Mouse (Mus musculus): ENCODE measurements around the gene Cetn2.

The Cetn2 gene

DNA sequence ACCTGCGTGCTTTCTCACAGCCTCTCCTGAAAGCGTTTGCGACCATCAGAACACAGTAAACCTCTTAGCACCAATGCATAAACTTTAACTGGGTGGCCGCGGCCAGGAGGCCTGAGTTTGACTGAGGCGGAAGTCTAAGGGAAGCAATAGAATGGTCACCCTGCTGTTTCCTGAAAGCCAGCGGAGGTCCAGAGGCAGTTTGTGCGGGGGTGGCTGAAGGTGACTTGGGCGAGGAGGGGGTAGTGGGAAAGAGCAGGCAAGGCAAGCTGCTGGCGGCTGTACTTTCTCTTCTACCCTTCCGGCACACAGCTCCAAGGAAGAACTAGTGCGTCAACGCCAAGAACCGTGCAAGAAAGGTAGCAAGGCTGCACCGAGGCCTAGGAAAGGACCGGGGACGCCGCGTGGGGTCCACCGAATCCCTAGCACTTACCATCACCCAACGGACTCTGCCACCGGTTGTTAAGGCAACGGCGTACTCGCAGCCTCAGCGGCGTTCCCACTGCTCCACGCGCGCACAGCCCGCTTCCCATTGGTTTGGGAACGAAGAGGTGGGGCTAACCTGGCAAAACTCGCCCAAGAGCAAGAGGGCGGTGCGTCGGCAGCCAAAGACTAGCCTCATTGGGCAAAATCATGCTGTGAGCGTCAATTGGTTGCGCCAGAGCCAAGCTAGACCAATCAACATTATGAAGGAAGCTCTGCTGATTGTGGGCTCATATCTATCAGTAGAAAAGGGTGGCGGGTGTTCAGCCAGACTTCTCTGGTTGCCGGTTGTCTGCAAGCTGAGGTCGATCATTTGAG lies at the start of gene Cetn2, which contains the start of gene Nsdhl:
TSS of gene Cetn2 (minus strand) at position 528 of the 798 bp plus-strand sequence.
TSS of gene Nsdhl (plus strand) at position 674 of the 798 bp plus-strand sequence.
- POLR2A ChIA-PET = interaction anchor here in 3 of 4 experiments (0.7 to 1.7 kb wide), 15 partner anchors 10 to 1703 kb away, joined by 3 to 9 read pairs (median 3); partner anchors contain the start of genes Hmgb3 (in 1 of the 3) and Zfp185 (in 1 of the 3)
- CTCF ChIA-PET = interaction anchor here in 2 of 4 experiments (1.0 to 1.4 kb wide), 2 partner anchors 10 kb away, joined by 3 to 11 read pairs; no protein-coding TSS in a partner anchor

DNA sequence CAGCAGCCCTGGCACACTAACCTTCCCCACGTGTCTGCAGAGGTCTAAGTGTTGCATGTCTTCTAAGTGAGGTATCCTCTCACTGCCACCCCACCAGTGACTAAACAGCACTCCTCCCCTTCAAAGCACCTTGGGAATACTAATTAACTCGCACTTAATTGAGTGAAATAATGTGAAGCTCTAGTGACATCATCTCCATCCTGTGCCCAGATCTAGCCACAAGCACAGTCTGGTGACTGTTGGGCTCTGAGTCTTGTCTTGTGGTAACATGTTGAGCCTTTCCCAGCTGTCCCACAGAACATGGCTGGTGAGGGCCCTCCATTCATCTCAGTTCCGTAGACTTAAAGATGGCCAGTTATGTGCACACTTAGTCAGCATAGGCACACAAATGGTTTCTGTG lies 44.5 kb upstream of the Cetn2 start:
- POLR2A ChIA-PET = no interaction called here
- CTCF ChIA-PET = no interaction called here

DNA sequence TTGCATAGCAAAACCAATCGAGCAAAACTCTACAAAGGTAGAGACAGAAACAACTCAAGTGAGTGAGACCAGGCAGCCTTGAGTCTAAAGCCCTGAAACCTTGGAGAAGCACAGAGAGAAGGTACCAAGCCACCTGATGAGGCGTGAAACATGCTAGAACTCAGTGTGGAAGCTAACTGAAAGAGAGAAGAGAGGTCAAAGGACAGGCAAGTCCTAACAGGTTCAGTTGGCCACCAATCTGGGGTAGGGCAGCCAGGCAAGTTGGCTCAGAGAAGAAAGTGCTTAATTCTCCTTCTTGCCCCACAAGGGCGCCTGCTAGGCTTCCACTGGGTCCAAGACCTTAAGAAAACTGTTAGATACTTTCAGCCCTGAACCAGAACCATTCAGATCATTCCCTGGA lies 43.3 kb upstream of the Cetn2 start:
- POLR2A ChIA-PET = no interaction called here
- CTCF ChIA-PET = no interaction called here

DNA sequence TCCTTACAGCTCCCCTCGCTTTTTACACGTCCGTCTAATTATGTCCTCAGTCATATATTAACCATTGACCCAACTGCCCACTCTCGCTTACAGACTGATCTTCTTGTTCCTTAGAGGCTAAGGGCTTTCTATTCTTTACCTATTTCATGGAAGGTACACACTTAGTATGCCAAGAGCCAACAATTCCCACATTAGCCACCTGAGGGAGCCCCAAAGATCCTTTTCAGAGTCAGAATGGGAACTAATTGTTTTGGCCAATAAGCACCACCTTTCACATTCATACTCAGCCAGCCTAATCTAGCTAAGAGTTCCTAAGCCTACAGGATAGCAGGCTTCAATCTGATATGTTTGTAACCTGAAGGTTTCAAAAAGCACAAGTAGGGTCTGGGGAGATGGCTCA lies 42.2 kb upstream of the Cetn2 start:
- ChIA-PET CTCF (interaction anchor here in 1 of 4 experiments (1.1 kb wide), 1 partner anchor 10 kb away, joined by 3 read pairs; no protein-coding TSS in a partner anchor), POLR2A (no interaction called here)

DNA sequence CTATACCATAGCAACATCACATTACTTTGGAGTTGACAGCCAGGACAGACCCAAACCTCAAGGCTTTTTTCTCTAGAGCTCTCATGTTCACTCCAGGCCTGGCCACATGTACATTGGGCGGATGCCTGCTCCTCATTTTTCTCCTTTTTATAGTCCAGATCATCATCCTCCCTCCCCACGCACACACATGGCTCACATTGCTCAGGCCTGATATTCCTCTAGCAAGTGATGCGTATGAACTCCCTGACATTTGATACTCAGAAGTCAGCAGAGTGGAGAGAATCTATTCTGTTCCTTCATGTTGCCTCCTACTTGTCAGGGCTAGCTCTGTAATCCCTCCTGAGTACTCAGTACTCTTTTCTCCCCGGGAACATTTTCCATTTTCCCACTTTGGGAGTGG lies 38.3 kb upstream of the Cetn2 start:
- CTCF ChIA-PET = no interaction called here
- POLR2A ChIA-PET = no interaction called here

DNA sequence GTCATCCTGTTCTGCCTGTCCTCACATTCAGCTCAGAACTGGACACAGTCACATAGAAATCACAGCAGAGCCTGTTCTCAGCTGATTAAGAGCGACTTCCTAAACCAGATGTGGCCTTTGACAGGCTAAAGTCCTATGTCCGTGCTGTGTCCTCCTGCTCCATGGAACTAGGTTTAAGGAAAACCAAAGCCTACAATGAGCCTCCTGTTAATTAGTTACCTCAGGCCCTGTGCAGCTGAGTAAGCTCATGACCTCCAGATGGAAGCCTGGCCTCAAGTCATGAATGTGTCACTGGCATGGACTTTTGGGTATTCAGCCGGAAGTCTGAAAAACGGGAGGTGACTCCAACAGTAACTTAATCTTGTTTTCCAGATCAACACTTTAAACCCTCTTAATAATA lies 35.3 kb upstream of the Cetn2 start:
- ChIA-PET POLR2A (no interaction called here), CTCF (no interaction called here)

DNA sequence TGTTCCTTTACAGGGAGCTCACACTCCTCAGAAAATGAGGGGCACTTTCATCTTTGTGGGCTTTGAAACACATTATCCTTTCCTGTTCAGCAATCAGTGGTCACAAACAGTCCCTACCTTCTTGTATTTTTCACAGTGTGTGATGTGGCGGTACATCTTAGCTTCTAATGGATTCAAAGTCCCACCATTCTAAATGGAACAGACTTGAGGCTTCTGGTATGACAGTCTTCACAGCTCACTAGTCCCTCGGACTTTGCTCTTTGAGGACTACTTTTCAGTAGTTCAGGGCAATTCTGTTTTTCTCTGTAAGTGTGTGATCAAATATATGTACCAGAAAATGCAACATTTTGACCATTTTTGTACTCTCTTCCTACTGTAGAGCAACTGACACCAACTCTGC lies 3.2 kb upstream of the Cetn2 start:
- CTCF ChIA-PET = interaction anchor here in 1 of 4 experiments (0.6 kb wide), 1 partner anchor 13 kb away, joined by 3 read pairs; no protein-coding TSS in a partner anchor
- POLR2A ChIA-PET = no interaction called here

DNA sequence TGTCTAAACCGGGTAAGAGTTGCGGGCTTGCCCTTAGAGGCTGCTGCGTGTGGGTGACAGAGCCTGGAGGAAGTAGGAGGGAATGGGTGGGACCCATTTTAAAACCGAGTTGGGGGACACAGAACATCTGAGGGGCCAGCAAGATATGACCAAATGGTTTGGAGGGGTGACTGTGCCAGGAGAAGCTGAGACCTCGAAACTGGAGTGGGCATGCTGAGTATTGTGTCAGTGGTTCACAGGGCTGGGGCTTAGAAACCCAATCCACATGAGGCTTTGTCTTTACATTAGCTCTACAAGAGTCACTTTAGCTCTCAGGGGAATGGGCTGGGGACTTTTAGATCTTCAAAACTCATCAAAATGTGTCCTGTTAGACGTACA lies 460 bp upstream of the Cetn2 start:
- ChIA-PET CTCF (interaction anchor here in 2 of 4 experiments (1.0 to 1.4 kb wide), 2 partner anchors 10 kb away, joined by 3 to 11 read pairs; no protein-coding TSS in a partner anchor), POLR2A (interaction anchor here in 3 of 4 experiments (0.7 to 1.7 kb wide), 16 partner anchors 10 to 1704 kb away, joined by 3 to 9 read pairs (median 3); partner anchors contain the start of genes Hmgb3 (in 1 of the 3) and Zfp185 (in 1 of the 3))

DNA sequence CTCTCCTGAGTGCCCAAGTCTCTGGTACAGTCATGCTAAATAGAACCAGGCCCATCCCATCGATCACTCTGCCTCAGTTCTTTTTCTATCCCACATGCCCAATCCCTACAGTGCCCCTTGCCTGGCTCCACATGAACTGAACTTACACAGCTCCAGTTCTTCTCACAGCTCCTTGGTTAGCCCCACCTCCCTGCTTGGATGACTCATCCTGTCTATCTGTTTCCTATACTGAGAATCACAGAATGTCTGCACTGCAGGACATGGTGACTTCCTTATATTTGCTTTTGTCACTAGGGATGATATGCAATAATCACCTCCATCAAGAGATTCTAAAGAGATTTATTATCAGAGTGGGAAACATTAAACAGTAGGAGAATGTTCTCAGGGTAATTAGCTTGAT lies 6.6 kb downstream of the Cetn2 start:
- ChIA-PET CTCF (no interaction called here), POLR2A (no interaction called here)

DNA sequence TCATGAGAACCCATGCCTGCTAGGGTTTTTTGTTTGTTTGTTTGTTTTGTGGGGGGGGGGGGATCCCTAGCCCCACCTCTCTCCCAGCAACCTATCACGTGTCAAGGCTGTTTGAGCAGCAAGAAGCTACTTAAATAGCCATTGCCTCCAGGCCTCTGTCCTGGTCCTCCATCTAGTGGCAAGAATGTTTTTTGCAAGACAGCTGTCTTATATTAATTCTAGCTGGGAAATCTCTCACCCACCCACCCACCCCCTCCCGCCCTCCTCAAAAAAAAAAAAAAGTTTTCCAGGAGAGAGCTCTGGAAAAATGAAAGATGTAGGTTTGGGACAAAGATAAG lies 9.8 kb downstream of the Cetn2 start:
- POLR2A ChIA-PET = interaction anchor here in 3 of 4 experiments (0.9 to 1.8 kb wide), 3 partner anchors 10 to 623 kb away, joined by 5 to 9 read pairs (median 6); partner anchors contain the start of genes Cetn2 (in 2 of the 3) and Nsdhl (in 2 of the 3)
- CTCF ChIA-PET = interaction anchor here (0.6 to 1.3 kb wide), 12 partner anchors 10 to 1544 kb away, joined by 3 to 11 read pairs (median 3); partner anchors contain the start of genes Cetn2 (in 2 of the 4), Nsdhl (in 2 of the 4) and Mtmr1 (in 1 of the 4)

DNA sequence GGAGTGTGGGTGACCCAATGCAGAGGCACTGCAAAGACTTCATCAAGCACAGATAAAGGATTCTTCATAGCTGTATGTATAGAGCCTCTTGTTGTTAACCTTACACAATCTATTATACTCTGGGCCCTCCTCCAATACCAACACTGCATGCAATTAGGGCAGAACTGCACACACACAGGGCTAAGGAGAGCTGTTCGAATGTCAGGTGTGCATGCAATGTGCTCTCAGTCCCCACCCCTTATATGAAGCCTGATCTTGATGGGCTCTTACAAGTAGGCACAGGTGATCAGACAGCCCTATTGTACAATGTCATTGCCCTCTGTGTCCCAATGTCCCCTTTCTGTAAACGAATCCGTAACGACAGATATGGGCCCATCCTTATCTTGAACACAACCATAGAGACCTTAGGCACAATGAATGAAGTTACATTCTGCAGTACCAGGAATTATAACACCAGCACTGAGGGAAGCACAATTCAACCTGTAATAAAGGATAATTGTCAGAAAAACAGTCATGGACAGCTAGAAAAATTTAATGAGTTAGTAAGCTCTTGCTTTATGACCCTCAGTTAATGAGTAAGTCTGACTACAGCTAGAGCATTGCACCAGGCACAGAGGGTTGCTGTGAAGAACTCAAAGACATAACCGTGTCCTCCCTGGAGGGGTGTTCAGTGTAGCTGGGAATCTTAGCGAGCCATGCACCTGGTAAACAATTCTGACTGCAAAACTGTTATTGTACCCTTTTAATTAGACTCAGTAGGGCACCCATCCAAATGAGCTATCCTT lies 10.4 kb downstream of the Cetn2 start:
- POLR2A ChIA-PET = interaction anchor here in 3 of 4 experiments (0.9 to 1.8 kb wide), 3 partner anchors 10 to 624 kb away, joined by 5 to 9 read pairs (median 6); partner anchors contain the start of genes Cetn2 (in 2 of the 3) and Nsdhl (in 2 of the 3)

DNA sequence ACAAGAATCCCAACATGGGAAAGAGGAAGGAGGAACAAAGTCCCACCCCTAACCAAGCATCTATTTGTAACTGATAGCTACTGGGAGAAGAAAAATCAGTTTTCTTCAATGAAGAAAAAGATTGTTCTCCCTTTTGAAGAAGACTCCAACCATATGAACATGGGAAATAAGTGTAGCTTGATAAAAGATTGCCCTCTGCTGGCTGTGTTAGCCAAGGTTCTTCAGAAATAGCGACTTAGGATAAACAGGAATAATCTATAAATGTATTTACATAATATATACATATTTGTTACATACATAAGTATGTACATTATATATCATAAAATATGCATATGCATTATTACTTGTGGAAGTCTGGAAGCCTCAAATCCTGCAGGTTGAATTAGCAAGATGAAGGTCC lies 15.7 kb downstream of the Cetn2 start:
- POLR2A ChIA-PET = no interaction called here
- CTCF ChIA-PET = no interaction called here

More for the DNA sequence above, 10.4 kb downstream of the Cetn2 start:
- CTCF ChIA-PET = interaction anchor here (0.6 to 1.3 kb wide), 13 partner anchors 10 to 1543 kb away, joined by 3 to 11 read pairs (median 3); partner anchors contain the start of genes Cetn2 (in 2 of the 4), Nsdhl (in 2 of the 4) and Mtmr1 (in 1 of the 4)

DNA sequence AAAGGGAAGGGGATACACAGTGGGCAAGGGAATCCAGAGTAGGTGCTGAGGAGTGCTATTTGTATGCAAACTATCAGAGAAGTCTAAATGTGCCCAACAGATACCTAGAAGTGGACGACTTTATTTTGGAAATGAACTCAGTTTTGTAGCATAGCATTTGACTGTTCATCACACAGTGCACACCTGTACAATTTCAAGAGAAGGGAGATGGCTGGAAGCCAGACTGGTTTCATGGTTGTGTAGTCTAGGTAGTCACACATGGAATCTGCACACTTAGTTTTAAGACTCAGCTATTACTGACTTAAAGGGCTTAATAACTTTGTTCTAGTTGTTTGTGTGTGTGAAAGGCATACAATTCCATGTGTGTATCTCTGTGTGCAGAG lies 22.2 kb downstream of the Cetn2 start:
- CTCF ChIA-PET = no interaction called here
- POLR2A ChIA-PET = no interaction called here

DNA sequence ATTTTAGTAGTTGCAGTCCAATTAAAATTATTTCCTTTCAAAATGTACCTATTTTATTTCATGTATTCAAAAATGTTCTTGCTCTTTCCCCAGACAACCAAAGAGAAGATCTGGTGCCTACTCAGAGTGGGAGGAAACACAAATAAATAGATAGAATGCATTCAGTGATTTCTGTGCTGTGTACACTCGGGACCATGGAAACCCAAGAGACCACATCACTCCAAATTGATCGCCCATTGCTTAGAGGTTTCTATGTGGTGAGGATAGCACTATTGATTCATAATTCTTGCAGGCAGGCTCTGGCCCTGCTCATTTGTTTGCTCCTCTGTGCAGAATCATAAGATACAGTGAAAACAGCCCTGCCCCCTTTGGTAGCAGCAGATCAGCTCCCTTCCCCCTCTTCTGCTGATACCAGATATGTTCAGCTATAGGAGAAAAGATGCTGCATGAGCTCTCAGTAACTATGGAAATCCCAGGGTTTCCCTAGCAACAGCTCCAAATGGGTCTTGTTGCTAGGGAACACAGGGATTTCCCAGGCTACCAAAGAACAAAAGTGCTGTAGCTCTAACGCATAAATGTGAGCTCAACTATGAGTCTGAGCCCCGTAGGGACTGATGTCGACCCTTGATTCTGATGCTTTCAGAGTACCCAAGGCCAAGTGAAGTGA lies 22.7 kb downstream of the Cetn2 start:
- POLR2A ChIA-PET = no interaction called here
- CTCF ChIA-PET = no interaction called here

All from embryonic stem cell, embryonic (primary cell).